Mouse (Mus musculus) embryonic fibroblast, embryonic 13.5 days (primary cell): ENCODE measurements around the gene Gm8271. TPM values are rescaled to one million over a fixed set of nuclear protein-coding genes. Genes with fewer than 3 reads are reported as not detected.
"Not testable (repeated sequence)": the region's sequence is repeated elsewhere in the genome, so short reads cannot be mapped to it uniquely, and the experiment has no call there.

ENCODE experiments used
- H3K27ac ChIP-seq: 2 replicates; pipeline ENCODE4 v1.5.1; 2012; ENCODE audit warnings: low read length, control low read depth, inconsistent platforms; ENCODE audit not compliant: insufficient read depth
- H3K4me1 ChIP-seq: 2 replicates; pipeline ENCODE4 v1.6.1; 2011; ENCODE audit warnings: low read length; ENCODE audit not compliant: control insufficient read depth, insufficient read depth
- H3K4me3 ChIP-seq: 2 replicates; pipeline ENCODE4 v1.5.1; 2011; ENCODE audit warnings: mild to moderate bottlenecking, control low read depth, low read length; ENCODE audit not compliant: insufficient read depth
- polyA plus RNA-seq: library from polyadenylated mRNA; stranded (reverse); fragments of >200 nt; gene quantifications from 2 replicates; pipeline ENCODE4 v1.2.4, GENCODE M21; 2011; ENCODE audit warnings: low read depth; ENCODE audit not compliant: missing spikeins, insufficient read length

Gene Gm8271
- polyA plus RNA-seq = not detected in 2 replicates

GRCm38 (mm10) chr14:5185493-5185892, at the start of gene Gm8271:
TSS of gene Gm8271 (plus strand) at chr14:5185793.
- H3K27ac ChIP-seq, H3K4me3 ChIP-seq, H3K4me1 ChIP-seq: not testable (repeated sequence)

GRCm38 (mm10) chr14:5164235-5164634, 21.4 kb upstream of the Gm8271 start, which contains the start of gene Gm3317:
TSS of gene Gm3317 (plus strand) at chr14:5164535.
- not testable (repeated sequence) for H3K4me3 ChIP-seq, H3K4me1 ChIP-seq, H3K27ac ChIP-seq

Other genes starting within 250 kb of the Gm8271 start
- gene Gm8297, start 201.9 kb upstream of the Gm8271 start, polyA plus RNA-seq = not detected in 2 replicates
- not detected in 2 replicates for gene Gm3298, start 169.9 kb upstream of the Gm8271 start, polyA plus RNA-seq
- not detected in 2 replicates for gene 4930555G01Rik, start 135.2 kb upstream of the Gm8271 start, polyA plus RNA-seq
- not detected in 2 replicates for gene Gm8281, start 114.8 kb upstream of the Gm8271 start, polyA plus RNA-seq
- not detected in 2 replicates for gene Gm8279, start 54.3 kb upstream of the Gm8271 start, polyA plus RNA-seq
- not detected in 2 replicates for gene Gm3317, start 21.3 kb upstream of the Gm8271 start, polyA plus RNA-seq
- not detected in 2 replicates for gene Gm3526, start 74.8 kb downstream of the Gm8271 start, polyA plus RNA-seq
- gene Gm3542, start 149.1 kb downstream of the Gm8271 start, polyA plus RNA-seq = not detected in 2 replicates
- gene Gm3500, start 203.3 kb downstream of the Gm8271 start, polyA plus RNA-seq = not detected in 2 replicates